Mouse (Mus musculus) liver, embryonic 11.5 days (tissue): Measurements from ENCODE around the gene Sec14l3. TPM values are rescaled to one million over a fixed set of nuclear protein-coding genes. Genes with fewer than 3 reads are reported as not detected.

Source experiments
- ATAC-seq: fragments of 200-750 bp; cut with Nextera tagmentation; replicated peaks from 2 replicates; pipeline ENCODE4 v1.8.0; 2017; ENCODE audit warnings: moderate number of reproducible peaks, mild to moderate bottlenecking, moderate TSS enrichment, moderate library complexity; ENCODE audit not compliant: low FRiP score
- DNase-seq: peaks from one replicate; pipeline ENCODE4 v3.0.0-alpha.2; 2017; ENCODE audit warnings: low spot score
- H3K27ac ChIP-seq: fragments of 300-500 bp; sonication (generic); 2 replicates; pipeline ENCODE4 v1.5.1; 2014; ENCODE audit warnings: mild to moderate bottlenecking, low read depth, low read length, control low read depth
- H3K27me3 ChIP-seq: fragments of 300-500 bp; sonication (generic); replicated peaks from 2 replicates; pipeline ENCODE4 v1.6.1; 2014; ENCODE audit warnings: low read length, mixed read lengths; ENCODE audit not compliant: control insufficient read depth, insufficient read depth
- H3K36me3 ChIP-seq: fragments of 300-500 bp; sonication (generic); 2 replicates; pipeline ENCODE4 v1.6.1; 2014; ENCODE audit warnings: mild to moderate bottlenecking, low read length, moderate library complexity, mixed read lengths; ENCODE audit not compliant: control insufficient read depth, insufficient read depth
- H3K4me1 ChIP-seq: fragments of 300-500 bp; sonication (generic); replicated peaks from 2 replicates; pipeline ENCODE4 v1.6.1; 2014; ENCODE audit warnings: low read length, mixed read lengths; ENCODE audit not compliant: control insufficient read depth, insufficient read depth
- H3K4me2 ChIP-seq: fragments of 300-500 bp; sonication (generic); 2 replicates; pipeline ENCODE4 v1.6.1; 2014; ENCODE audit warnings: mild to moderate bottlenecking, control low read depth, moderate library complexity
- H3K4me3 ChIP-seq: fragments of 300-500 bp; sonication (generic); 2 replicates; pipeline ENCODE4 v1.5.1; 2014; ENCODE audit warnings: low read depth, low read length, control low read depth
- H3K9ac ChIP-seq: fragments of 300-500 bp; sonication (generic); 2 replicates; pipeline ENCODE4 v1.6.1; 2014; ENCODE audit warnings: low read depth, low read length, control low read depth
- H3K9me3 ChIP-seq: fragments of 300-500 bp; sonication (generic); 2 replicates; pipeline ENCODE4 v1.6.1; 2016; ENCODE audit warnings: low read length, inconsistent platforms, mixed read lengths; ENCODE audit not compliant: control insufficient read depth
- WGBS: fragments of 180-500 bp; shearing (Covaris S2); extraction: QIAGEN DNeasy Blood & Tissue Kit; methylation state at CpG from one replicate; pipeline ENCODE4 v1.1.7; 2014; 5-methylcytosine and 5-hydroxymethylcytosine counted together
- polyA plus RNA-seq: library from polyadenylated mRNA; unstranded; fragments of >200 nt; fragmentation: Nextera tagmentation; extraction: Ambion mirVana; gene quantifications from 2 replicates; pipeline ENCODE4 v1.2.1, GENCODE M21; 2014

Sec14l3 gene
- polyA plus RNA-seq, 1 experiment from 2014 or later, result not detected

DNA sequence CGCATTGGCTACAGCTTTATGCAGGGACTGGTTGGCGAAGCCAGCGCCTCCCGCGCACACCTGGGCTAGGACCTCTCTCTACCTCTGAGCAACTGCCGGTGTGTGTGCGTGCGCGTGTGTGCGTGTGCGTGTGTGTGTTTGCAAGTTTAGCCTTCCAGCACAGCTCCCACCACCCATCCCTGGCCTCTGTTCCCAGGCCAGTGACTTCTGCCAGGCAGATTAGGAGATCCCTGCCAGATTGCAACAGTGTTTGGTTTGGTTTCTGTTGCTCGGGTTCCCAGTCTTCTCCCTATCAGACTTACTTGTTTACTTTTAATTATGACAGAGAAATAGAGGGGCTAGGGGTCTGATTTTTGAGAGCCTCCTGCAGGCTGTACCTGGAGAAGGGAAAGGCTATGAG lies 32.7 kb upstream of the Sec14l3 start:
- DNase-seq (no peak), ATAC-seq (no peak; the same call in 1 of the 2 replicates)
- no peak overlapping the region for H3K4me3 ChIP-seq
- no peaks in the 10 kb centered on the region for H3K36me3 ChIP-seq
- H3K4me1 ChIP-seq, result no peaks in the 10 kb centered on the region
- H3K27ac ChIP-seq, result no peak overlapping the region
- WGBS, result 52% methylated on average over 12 of the region's 12 CpGs
- peak overlapping the region; percentile 21; the same call in 1 of the 2 replicates for H3K4me2 ChIP-seq
- no peak overlapping the region for H3K9ac ChIP-seq
- H3K27me3 ChIP-seq, result no peaks in the 10 kb centered on the region; the same call in 1 of the 2 replicates
- no peaks in the 10 kb centered on the region for H3K9me3 ChIP-seq

DNA sequence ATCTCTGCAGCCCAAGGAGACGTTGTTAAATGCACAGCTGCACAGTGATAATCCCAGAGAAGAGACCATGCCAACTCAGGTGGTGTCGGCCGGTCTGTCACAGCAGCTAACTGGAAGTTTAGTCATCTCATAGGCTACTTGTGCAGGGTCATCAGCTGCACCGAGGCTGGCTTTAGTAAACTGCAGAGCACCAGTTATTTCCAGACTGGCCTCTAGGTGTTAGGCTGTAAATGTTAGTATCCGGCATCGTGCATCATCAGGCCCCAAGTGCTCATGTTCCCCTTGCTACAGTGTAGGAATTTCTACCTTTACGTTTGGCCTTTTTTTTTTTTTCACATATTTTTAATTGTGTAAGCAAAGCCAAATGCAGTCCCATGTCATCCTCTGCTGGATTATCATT lies 31.2 kb upstream of the Sec14l3 start:
- H3K4me1 ChIP-seq, result no peaks in the 10 kb centered on the region
- H3K4me2 ChIP-seq, result no peak overlapping the region
- ATAC-seq (no peak), DNase-seq (no peak)
- H3K4me3 ChIP-seq, result no peak overlapping the region
- no peaks in the 10 kb centered on the region for H3K36me3 ChIP-seq
- WGBS, result 69% methylated on average over 7 of the region's 7 CpGs
- no peak overlapping the region for H3K9ac ChIP-seq
- no peaks in the 10 kb centered on the region; the same call in 1 of the 2 replicates for H3K27me3 ChIP-seq
- no peaks in the 10 kb centered on the region for H3K9me3 ChIP-seq
- H3K27ac ChIP-seq, result no peak overlapping the region

DNA sequence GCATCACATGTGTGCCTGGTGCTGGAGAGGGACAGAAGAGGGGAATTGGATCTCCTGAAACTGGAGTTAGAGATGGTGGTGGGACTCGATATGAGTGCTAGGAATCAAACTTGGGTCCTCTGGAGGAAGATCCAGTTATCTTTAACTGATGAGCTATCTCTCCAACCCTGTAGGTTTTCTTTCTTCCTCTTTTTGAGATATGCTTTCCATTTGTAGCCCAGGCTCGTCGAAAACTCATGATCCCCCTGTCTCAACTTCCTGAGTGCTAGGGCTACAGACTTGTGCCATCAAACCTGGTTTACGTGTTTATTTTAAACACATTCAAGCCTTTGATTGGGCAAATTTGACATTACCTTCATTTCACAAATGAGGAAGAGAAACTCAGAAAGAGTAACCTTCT lies 30.5 kb upstream of the Sec14l3 start:
- H3K27ac ChIP-seq, result no peak overlapping the region
- H3K27me3 ChIP-seq, result no peaks in the 10 kb centered on the region; the same call in 1 of the 2 replicates
- 39% methylated on average over 4 of the region's 4 CpGs for WGBS
- no peak overlapping the region for H3K9ac ChIP-seq
- no peak overlapping the region for H3K4me3 ChIP-seq
- ATAC-seq, result no peak
- no peaks in the 10 kb centered on the region for H3K9me3 ChIP-seq
- no peak overlapping the region for H3K4me2 ChIP-seq
- DNase-seq, result no peak
- H3K4me1 ChIP-seq, result no peaks in the 10 kb centered on the region
- H3K36me3 ChIP-seq, result no peaks in the 10 kb centered on the region

DNA sequence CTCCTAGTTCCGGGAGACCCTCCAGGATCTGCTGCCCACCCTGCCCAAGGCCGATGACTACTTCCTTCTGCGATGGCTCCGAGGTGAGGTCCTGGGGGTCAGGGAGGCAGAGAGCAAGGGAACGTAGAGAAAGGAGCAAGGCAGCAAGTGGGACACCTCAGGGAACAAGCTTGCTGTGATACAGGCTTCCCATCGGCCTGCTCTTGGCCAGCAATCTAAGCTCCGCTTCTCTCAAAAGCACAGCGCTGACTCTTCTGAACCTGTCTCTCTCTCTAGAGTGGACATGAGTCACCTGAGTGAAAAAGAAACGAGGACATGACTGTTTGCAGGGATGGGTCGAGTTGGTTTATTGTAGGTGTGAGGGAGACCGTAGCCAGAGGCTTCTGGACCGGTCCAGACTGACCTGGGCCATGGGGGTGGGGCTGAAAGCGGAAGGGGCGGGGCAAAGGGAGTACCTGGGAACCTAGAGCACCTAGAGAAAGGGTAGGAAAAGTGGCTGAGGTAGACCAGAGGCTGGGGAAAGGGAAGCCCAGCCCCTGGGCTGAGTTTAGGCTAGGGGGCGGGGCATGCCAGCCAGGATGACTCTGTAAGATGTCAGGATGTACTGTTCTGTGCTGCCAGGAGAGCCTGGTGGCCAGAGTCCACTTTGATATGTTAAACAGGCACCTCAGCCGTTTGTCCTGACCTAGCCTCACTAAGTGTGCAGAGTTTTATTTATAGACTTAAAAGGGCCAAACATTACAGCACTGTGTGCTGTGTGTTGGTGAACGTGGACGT lies 29.3 kb upstream of the Sec14l3 start:
- Histone ChIP-seq H3K36me3 (no peaks in the 10 kb centered on the region), H3K27ac (no peak overlapping the region), H3K27me3 (no peaks in the 10 kb centered on the region; the same call in 1 of the 2 replicates), H3K9me3 (no peaks in the 10 kb centered on the region), H3K4me3 (no peak overlapping the region), H3K4me1 (no peaks in the 10 kb centered on the region), H3K4me2 (no peak overlapping the region), H3K9ac (no peak overlapping the region)
- 63% methylated on average over 18 of the region's 18 CpGs for WGBS
- no peak; the same call in 1 of the 2 replicates for ATAC-seq
- no peak for DNase-seq

DNA sequence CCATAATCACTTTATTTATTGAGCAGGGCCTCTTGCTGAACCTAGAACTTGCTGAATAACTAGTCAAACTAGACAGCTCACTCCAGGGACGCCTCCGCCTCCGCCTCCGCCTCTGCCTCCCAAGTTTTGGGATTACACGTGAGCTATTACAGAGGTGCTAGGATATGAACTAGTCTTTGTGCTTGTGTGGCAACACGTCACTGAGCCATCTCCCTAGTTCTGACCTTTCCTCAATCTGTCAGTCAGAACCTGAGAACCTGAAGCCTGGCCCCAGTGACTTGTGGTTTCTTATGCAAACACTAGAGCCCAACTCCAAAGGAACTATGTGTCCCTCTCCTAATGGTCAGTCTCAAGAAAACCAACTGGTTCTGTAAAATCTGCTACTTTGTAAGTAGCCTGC lies 28.7 kb upstream of the Sec14l3 start:
- Histone ChIP-seq H3K4me2 (no peak overlapping the region), H3K9me3 (no peaks in the 10 kb centered on the region), H3K4me3 (no peak overlapping the region), H3K4me1 (no peaks in the 10 kb centered on the region), H3K27me3 (no peaks in the 10 kb centered on the region; the same call in 1 of the 2 replicates), H3K9ac (no peak overlapping the region), H3K36me3 (no peaks in the 10 kb centered on the region), H3K27ac (no peak overlapping the region)
- 86% methylated on average over 6 of the region's 6 CpGs for WGBS
- ATAC-seq (no peak), DNase-seq (no peak)

DNA sequence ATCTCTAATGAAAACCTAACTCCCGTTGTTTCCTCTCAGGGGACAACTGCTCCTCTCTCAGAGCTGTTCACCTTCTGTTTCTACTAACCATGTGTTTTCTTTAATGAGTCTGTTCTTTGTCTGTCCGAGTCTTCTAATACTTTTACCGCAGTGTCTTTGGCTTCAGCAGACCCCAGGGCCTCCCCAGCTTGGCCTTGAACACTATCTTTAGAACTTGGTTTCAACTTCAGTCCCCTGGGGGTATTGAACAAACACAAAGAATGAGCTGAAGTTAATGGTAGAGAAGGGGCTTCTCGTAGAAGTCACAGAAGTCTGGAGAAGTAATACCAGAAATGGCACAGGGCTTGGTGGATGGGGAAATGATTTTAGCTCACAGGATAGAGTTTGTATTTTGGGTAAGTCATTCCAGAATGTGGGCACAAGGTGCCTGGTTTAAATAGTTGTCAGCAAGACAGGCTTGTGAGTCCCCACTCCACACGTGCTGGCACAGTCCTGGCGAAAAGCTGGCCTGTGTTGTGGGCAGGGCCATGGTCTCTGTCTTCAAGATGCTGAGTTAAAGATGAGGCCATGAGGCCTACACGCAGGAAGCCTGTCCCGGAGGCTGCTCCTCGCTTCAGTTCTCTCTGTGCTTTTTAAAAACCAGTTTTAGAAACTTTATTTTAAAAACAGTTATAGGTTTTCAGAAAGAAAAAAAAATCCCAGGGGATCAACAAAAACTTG lies 28.1 kb upstream of the Sec14l3 start:
- WGBS, result 64% methylated on average over 9 of the region's 9 CpGs
- no peak overlapping the region for H3K9ac ChIP-seq
- ATAC-seq (no peak), DNase-seq (no peak)
- no peaks in the 10 kb centered on the region for H3K36me3 ChIP-seq
- no peak overlapping the region for H3K4me2 ChIP-seq
- no peaks in the 10 kb centered on the region; the same call in 1 of the 2 replicates for H3K27me3 ChIP-seq
- H3K9me3 ChIP-seq, result no peaks in the 10 kb centered on the region
- H3K27ac ChIP-seq, result no peak overlapping the region
- no peaks in the 10 kb centered on the region for H3K4me1 ChIP-seq
- H3K4me3 ChIP-seq, result no peak overlapping the region

DNA sequence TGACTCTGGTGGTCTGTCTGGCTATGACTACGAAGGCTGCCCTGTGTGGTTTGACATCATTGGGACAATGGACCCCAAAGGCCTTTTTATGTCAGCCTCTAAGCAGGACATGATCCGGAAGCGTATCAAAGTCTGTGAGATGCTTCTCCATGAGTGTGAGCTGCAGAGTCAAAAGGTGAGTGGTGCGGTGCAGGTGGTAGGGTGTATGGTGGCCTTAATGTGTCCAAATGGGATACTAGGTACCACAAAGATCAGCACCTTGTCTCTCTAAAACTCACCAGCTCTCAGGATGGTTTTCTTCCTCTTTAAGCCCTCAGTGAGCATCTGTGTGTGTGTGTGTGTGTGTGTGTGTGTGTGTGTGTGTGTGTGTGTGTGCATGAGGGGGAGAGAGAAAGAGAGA lies 24.7 kb upstream of the Sec14l3 start:
- Histone ChIP-seq H3K36me3 (no peaks in the 10 kb centered on the region), H3K9ac (no peak overlapping the region), H3K4me1 (no peaks in the 10 kb centered on the region), H3K27ac (no peak overlapping the region), H3K4me2 (no peak overlapping the region), H3K4me3 (no peak overlapping the region), H3K27me3 (no peaks in the 10 kb centered on the region), H3K9me3 (no peaks in the 10 kb centered on the region)
- 92% methylated on average over 4 of the region's 4 CpGs for WGBS
- no peak for DNase-seq
- ATAC-seq, result no peak

DNA sequence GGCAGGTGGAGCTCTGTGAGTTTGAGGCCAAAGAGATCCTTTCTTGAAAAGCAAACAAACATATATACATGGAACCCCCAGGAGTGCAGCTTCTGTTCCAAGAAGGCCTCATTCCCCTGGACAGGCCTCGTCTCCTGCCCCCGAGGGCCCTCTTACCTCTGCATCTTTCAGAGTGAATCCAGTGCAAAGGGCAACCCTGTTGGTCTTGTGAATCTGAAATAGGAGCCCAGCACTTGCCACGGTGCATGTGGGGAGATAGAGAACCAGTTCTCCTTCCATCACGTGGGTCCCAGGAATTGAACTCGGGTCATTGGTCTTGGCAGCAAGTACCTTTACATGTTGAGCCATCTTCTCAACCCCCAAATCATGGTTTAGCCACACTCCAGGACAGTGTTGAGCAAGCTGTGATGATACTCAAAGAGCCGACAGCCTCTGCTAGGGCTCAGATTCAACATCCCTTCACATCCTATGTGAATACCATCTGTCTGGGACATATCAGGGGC lies 23.5 kb upstream of the Sec14l3 start:
- Histone ChIP-seq H3K9ac (no peak overlapping the region), H3K4me2 (no peak overlapping the region), H3K4me3 (no peak overlapping the region), H3K9me3 (no peaks in the 10 kb centered on the region), H3K4me1 (no peaks in the 10 kb centered on the region), H3K36me3 (no peaks in the 10 kb centered on the region), H3K27ac (no peak overlapping the region), H3K27me3 (no peaks in the 10 kb centered on the region)
- no peak for DNase-seq
- WGBS, result 76% methylated on average over 6 of the region's 6 CpGs
- no peak for ATAC-seq
